Mouse (Mus musculus) CH12.LX (cell line): ENCODE measurements around the gene Car15.

Experiments used
- CHD2 ChIP-seq: IDR thresholded peaks from 2 replicates; pipeline ENCODE4 v1.6.1; 2011; ENCODE audit warnings: low read length, improper control_type of control experiment
- CTCF ChIP-seq, 2 experiments: IDR thresholded peaks in 1 of 2; conservative IDR thresholded peaks in 1 of 2; 2 replicates each; pipeline ENCODE4 v1.5.1; 2011 to 2012; ENCODE audit warnings: low read depth in 2 of 2, low read length in 2 of 2, improper control_type of control experiment in 1 of 2, inconsistent platforms in 1 of 2, mild to moderate bottlenecking in 1 of 2, moderate library complexity in 1 of 2
- MAX ChIP-seq: IDR thresholded peaks from 2 replicates; pipeline ENCODE4 v1.6.1; 2011; ENCODE audit warnings: low read length, improper control_type of control experiment
- NRF1 ChIP-seq: IDR thresholded peaks from 2 replicates; pipeline ENCODE4 v1.6.1; 2014; ENCODE audit warnings: low read depth, mild to moderate bottlenecking, inconsistent platforms, low read length, improper control_type of control experiment, moderate library complexity
- POLR2A ChIP-seq: IDR thresholded peaks from 2 replicates; pipeline ENCODE4 v1.6.1; 2011; ENCODE audit warnings: low read depth, mild to moderate bottlenecking, improper control_type of control experiment, low read length
- POLR2AphosphoS2 ChIP-seq: IDR thresholded peaks from 2 replicates; pipeline ENCODE4 v1.6.1; 2011; ENCODE audit warnings: low read depth, low read length, improper control_type of control experiment
- SIN3A ChIP-seq: IDR thresholded peaks from 2 replicates; pipeline ENCODE4 v1.6.1; 2012; ENCODE audit warnings: low read length, improper control_type of control experiment, inconsistent platforms
- TCF12 ChIP-seq: IDR thresholded peaks from 2 replicates; pipeline ENCODE4 v1.6.1; 2014; ENCODE audit warnings: low read depth, mild to moderate bottlenecking, inconsistent platforms, low read length, improper control_type of control experiment
- ZMIZ1 ChIP-seq: IDR thresholded peaks from 2 replicates; pipeline ENCODE4 v1.6.1; 2012; ENCODE audit warnings: low read depth, mild to moderate bottlenecking, inconsistent platforms, low read length, improper control_type of control experiment

DNA sequence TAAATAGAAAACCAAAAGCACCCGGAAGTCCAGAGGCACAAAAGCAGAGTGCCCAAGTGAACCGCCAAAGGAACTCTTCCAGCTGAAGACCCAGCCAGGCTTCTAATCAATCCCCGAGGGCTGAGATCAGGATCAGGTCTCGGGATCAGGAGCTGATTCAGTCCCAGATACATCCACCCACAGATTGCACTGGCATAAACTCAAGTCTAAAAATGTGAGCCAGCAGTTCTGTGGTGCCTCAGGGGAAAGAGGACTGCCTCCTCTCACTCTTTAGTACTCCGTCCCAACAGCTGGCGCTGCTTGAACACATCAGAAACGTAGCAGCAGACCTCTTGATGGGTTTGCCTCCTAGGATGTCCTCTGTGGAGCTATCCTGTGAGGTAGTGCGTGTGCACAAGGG, 21.6 kb downstream of the Car15 start:
- TF ChIP-seq CTCF (conservative IDR thresholded peaks at IDR 0.05 in 1 of 2, IDR thresholded peaks at IDR 0.05 in 1 of 2; ENCODE audit: low read depth in 2 of 2, low read length in 2 of 2) (no peak), POLR2A (no peak), NRF1 (no peak), SIN3A (no peak), ZMIZ1 (no peak), POLR2AphosphoS2 (no peak), MAX (no peak), CHD2 (no peak), TCF12 (no peak)
